Mouse (Mus musculus): ENCODE results near the gene Palm3. TPM values are rescaled to one million over a fixed set of nuclear protein-coding genes. Genes with fewer than 3 reads are reported as not detected.
A peak's percentile ranks its signal among the peaks of the same experiment; 100 is the strongest.

Palm3 gene
- total RNA-seq, 2 experiments from 2014 or later, result 1.7 to 2.7 TPM

DNA sequence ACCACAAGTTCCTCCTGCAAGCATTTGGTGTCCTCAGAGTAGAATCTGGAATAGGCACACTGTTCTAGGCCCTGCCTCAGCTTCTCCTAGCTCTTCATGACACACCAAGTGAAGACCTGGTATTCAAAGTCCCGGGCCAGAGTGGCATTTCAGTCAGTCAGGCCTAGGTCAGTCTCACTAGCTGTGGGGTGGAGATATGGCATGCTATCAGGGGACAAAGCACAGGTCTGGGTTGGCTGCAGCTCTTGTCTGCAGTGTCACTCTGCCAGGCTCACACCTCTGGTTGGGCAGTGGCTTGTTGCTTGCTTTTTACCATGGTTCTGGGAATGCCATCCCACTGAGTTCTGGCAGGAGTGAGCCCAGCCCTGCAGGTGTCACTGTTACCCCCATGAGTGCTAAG lies 55.1 kb downstream of the Palm3 start:
- DNase-seq (ENCODE audit: low spot score in 2 of 2), result no peak
- intact Hi-C loops (cut with DNase I), result no loop called here

DNA sequence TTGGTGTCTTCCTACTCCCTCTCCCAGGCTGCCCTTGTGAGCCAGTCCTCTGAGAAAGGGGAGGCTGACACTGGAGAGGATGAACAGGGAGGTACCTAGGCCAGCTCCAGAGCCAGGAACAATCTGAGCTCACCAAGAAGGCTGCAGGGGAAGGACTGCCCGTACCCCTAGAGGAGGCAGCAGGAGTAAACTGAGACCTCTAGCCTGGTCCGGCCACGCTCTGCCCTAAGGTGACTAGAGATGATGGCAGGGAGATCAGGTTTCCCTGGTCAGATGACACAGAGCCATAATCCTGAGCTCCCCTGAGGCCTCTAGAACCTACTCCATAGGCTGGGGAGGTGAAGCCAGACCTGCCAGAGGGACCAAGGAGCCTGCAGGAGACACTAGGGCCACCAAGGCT lies 55.6 kb downstream of the Palm3 start:
- DNase-seq (ENCODE audit: low spot score in 2 of 2), result no peak
- intact Hi-C loops (cut with DNase I), result no loop called here

DNA sequence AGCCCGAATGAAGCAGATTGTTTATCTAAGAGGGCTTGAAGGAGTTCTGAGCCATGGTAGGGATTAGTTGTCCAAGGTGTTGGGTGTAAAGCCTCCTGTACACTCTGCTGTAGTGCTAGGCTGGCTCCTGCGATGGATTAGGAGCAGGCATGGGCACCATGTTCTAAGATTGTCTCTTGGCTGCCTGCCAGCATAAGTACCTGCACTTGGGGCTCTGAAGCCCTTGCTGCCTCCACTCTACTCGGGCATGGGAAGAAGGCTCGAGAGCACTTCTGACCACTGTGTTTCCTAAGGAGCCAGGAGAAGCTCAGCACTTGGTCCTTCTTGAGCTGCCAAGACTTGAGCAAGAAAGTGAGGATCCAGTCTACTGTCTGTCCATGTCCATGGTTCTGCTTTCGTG lies 57.9 kb downstream of the Palm3 start:
- no peak for DNase-seq (ENCODE audit: low spot score in 2 of 2)
- intact Hi-C loops (cut with DNase I), result no loop called here

Small RNAs within 50 kb of the gene (microRNA-seq; reads per million reads assigned to microRNA genes)
- gene Mir1199 (3.3 reads per million, percentile 7 among the genes with 10 or more reads in this experiment), gene Mir8111 (3.8 reads per million, percentile 10 among the genes with 10 or more reads in this experiment)

Other genes starting within 250 kb of the Palm3 start
- 100 to 1,000 TPM; 422 to 433 TPM for gene Adgrl1, start 121.4 kb upstream of the Palm3 start, total RNA-seq (2021)
- gene Gm10644, start 66.3 kb upstream of the Palm3 start, total RNA-seq (2021), result under 1 TPM; 0.25 to 0.54 TPM
- under 1 TPM; 0.39 to 0.48 TPM for gene Asf1b, start 66.0 kb upstream of the Palm3 start, total RNA-seq (2021)
- gene Prkaca, start 48.5 kb upstream of the Palm3 start, total RNA-seq (2021), result 100 to 1,000 TPM; 243 to 267 TPM
- gene Samd1, start 23.8 kb upstream of the Palm3 start, total RNA-seq (2021), result 10 to 100 TPM; 41.5 to 46.6 TPM
- under 1 TPM in 1 of 2 experiments, not detected in 1; 0.59 TPM for gene 1700067K01Rik, start 20.0 kb upstream of the Palm3 start, total RNA-seq (2021)
- gene 2210011C24Rik, start 9.3 kb upstream of the Palm3 start, total RNA-seq (2021), result 1 to 10 TPM; 1.3 to 3.1 TPM
- gene Il27ra, start 21.1 kb downstream of the Palm3 start, total RNA-seq (2021), result under 1 TPM; 0.49 to 0.52 TPM
- gene Rln3, start 23.5 kb downstream of the Palm3 start, total RNA-seq (2021), result not detected
- 1 to 10 TPM; 4.1 to 4.4 TPM for gene Gm10643, start 43.7 kb downstream of the Palm3 start, total RNA-seq (2021)
- gene Rfx1, start 45.4 kb downstream of the Palm3 start, total RNA-seq (2021), result 10 to 100 TPM; 17.9 to 32.4 TPM
- 10 to 100 TPM; 15.7 to 19.8 TPM for gene Dcaf15, start 83.3 kb downstream of the Palm3 start, total RNA-seq (2021)
- gene Podnl1, start 104.5 kb downstream of the Palm3 start, total RNA-seq (2021), result not detected
- gene Cc2d1a, start 126.5 kb downstream of the Palm3 start, total RNA-seq (2021), result 10 to 100 TPM; 51.1 to 53.6 TPM
- 1 to 10 TPM; 1.7 to 2.1 TPM for gene 4930432K21Rik, start 126.6 kb downstream of the Palm3 start, total RNA-seq (2021)
- gene Nanos3, start 163.7 kb downstream of the Palm3 start, total RNA-seq (2021), result 1 to 10 TPM; 3.7 to 3.9 TPM
- 10 to 100 TPM; 12.5 to 16.9 TPM for gene Zswim4, start 215.6 kb downstream of the Palm3 start, total RNA-seq (2021)
- 100 to 1,000 TPM; 113 to 146 TPM for gene D8Ertd738e, start 228.2 kb downstream of the Palm3 start, total RNA-seq (2021)
- 10 to 100 TPM; 14.4 to 15.9 TPM for gene Mri1, start 235.9 kb downstream of the Palm3 start, total RNA-seq (2021)
- gene Ccdc130, start 248.9 kb downstream of the Palm3 start, total RNA-seq (2021), result 10 to 100 TPM; 23.1 to 28.2 TPM

All from left cerebral cortex, postnatal 36 days (tissue).